ENCODE assay signal across 8 mouse cellular contexts in genomic region chr6:116460544-116461283, GRCm38 (mm10). TPM values are rescaled to one million over a fixed set of nuclear protein-coding genes. Genes with fewer than 3 reads are reported as not detected.
DNase-seq lines count a peak whose midpoint lies in the region; ATAC-seq lines count a peak whose summit lies in the region.

TSS of gene Alox5 (minus strand) at chr6:116461178.

- H3K4me1 ChIP-seq in erythroblast, embryonic 14.5 days (ENCODE audit: control insufficient read depth), result peaks cover 11% of the 10 kb centered on the region
- peaks cover 7% of the 10 kb centered on the region for H3K4me1 ChIP-seq in heart, embryonic 16.5 days (ENCODE audit: control insufficient read depth, insufficient read depth, low read length)
- H3K4me1 ChIP-seq in limb, embryonic 11.5 days (ENCODE audit: control insufficient read depth, insufficient read depth, low read length), result no peaks in the 10 kb centered on the region; the same call in 1 of the 2 replicates
- peaks cover 4% of the 10 kb centered on the region; the same call in 1 of the 2 replicates for H3K4me1 ChIP-seq in midbrain, embryonic 11.5 days (ENCODE audit: control insufficient read depth, insufficient read depth, low read length)

- peaks cover 32% of the 10 kb centered on the region for H3K27me3 ChIP-seq in erythroblast, embryonic 14.5 days (ENCODE audit: control insufficient read depth)
- H3K27me3 ChIP-seq in heart, embryonic 16.5 days (ENCODE audit: control insufficient read depth, insufficient read depth, low read length), result peaks cover 21% of the 10 kb centered on the region
- H3K27me3 ChIP-seq in limb, embryonic 11.5 days (ENCODE audit: control insufficient read depth, insufficient read depth, low read length), result peaks cover 21% of the 10 kb centered on the region; the same call in 1 of the 2 replicates
- H3K27me3 ChIP-seq in midbrain, embryonic 11.5 days (ENCODE audit: control insufficient read depth, insufficient read depth, low read length), result peaks cover 12% of the 10 kb centered on the region

- peak within 1 kb of the TSS; percentile 33 for H3K4me3 ChIP-seq in erythroblast, embryonic 14.5 days (replicated peaks)
- H3K4me3 ChIP-seq in heart, embryonic 16.5 days (ENCODE audit: low read length), result peak within 1 kb of the TSS; percentile 52
- peak within 1 kb of the TSS; percentile 22 for H3K4me3 ChIP-seq in limb, embryonic 11.5 days (ENCODE audit: low read depth, low read length)
- H3K4me3 ChIP-seq in midbrain, embryonic 11.5 days (ENCODE audit: low read depth, low read length), result peak within 1 kb of the TSS; percentile 38

- peak; percentile 3 to 5 for DNase-seq in urinary bladder, adult 18-20 months (ENCODE audit: low spot score in 2 of 2)
- DNase-seq in urinary bladder, postnatal 25 days (ENCODE audit: low spot score), result no peak
- peak; percentile 42 for DNase-seq in limb, embryonic 11.5 days (ENCODE audit: low spot score)
- DNase-seq in midbrain, embryonic 11.5 days (ENCODE audit: low spot score, missing footprints), result peak; percentile 86
- no peak for DNase-seq in right cerebral cortex, postnatal 25 days
- DNase-seq in frontal cortex, postnatal 36 days (ENCODE audit: low spot score in 2 of 2), result no peak

- peak within 1 kb of the TSS; percentile 78 for H3K4me2 ChIP-seq in heart, embryonic 16.5 days (ENCODE audit: low read depth, low read length)
- H3K4me2 ChIP-seq in limb, embryonic 11.5 days (ENCODE audit: low read depth, severe bottlenecking), result peak within 1 kb of the TSS; percentile 64
- peak within 1 kb of the TSS; percentile 72 for H3K4me2 ChIP-seq in midbrain, embryonic 11.5 days

- peak within 1 kb of the TSS; percentile 57 for H3K9ac ChIP-seq in heart, embryonic 16.5 days (ENCODE audit: low read length)
- no peak within 1 kb of the TSS; the same call in 1 of the 2 replicates for H3K9ac ChIP-seq in limb, embryonic 11.5 days (ENCODE audit: low read length)
- H3K9ac ChIP-seq in midbrain, embryonic 11.5 days (ENCODE audit: low read length), result peak within 1 kb of the TSS; percentile 45; the same call in 1 of the 2 replicates

- no peaks in the 10 kb centered on the region for H3K36me3 ChIP-seq in erythroblast, embryonic 14.5 days (ENCODE audit: control insufficient read depth)
- H3K36me3 ChIP-seq in heart, embryonic 16.5 days (ENCODE audit: control insufficient read depth, insufficient read depth), result no peaks in the 10 kb centered on the region
- no peaks in the 10 kb centered on the region for H3K36me3 ChIP-seq in limb, embryonic 11.5 days (ENCODE audit: control insufficient read depth, insufficient read depth, low read length)
- H3K36me3 ChIP-seq in midbrain, embryonic 11.5 days (ENCODE audit: control insufficient read depth, insufficient read depth, low read length), result no peaks in the 10 kb centered on the region

- no peak; the same call in 1 of the 2 replicates for ATAC-seq in heart, embryonic 16.5 days (replicated peaks; ENCODE audit: extremely low read depth, insufficient read depth, low FRiP score)
- ATAC-seq in limb, embryonic 11.5 days (ENCODE audit: insufficient number of reproducible peaks, low FRiP score, low TSS enrichment, low read depth), result 0 out of 2 replicates have a peak, but pooled peaks have one; percentile 54
- peak; percentile 85 for ATAC-seq in midbrain, embryonic 11.5 days (ENCODE audit: low FRiP score)

- no peaks in the 10 kb centered on the region for H3K9me3 ChIP-seq in erythroblast, embryonic 14.5 days (ENCODE audit: control insufficient read depth, low read length)
- no peaks in the 10 kb centered on the region for H3K9me3 ChIP-seq in heart, embryonic 16.5 days (replicated peaks; ENCODE audit: control insufficient read depth, low read length)
- H3K9me3 ChIP-seq in limb, embryonic 11.5 days (ENCODE audit: control insufficient read depth, low read length), result no peaks in the 10 kb centered on the region
- no peaks in the 10 kb centered on the region for H3K9me3 ChIP-seq in midbrain, embryonic 11.5 days (ENCODE audit: control insufficient read depth, low read length)

- 3% methylated on average over 43 of the region's 43 CpGs for WGBS in heart, embryonic 16.5 days
- 4% methylated on average over 43 of the region's 43 CpGs for WGBS in limb, embryonic 11.5 days
- WGBS in midbrain, embryonic 11.5 days, result 2% methylated on average over 43 of the region's 43 CpGs

- H3K27ac ChIP-seq in heart, embryonic 16.5 days (ENCODE audit: low read length), result no peak within 1 kb of the TSS
- H3K27ac ChIP-seq in limb, embryonic 11.5 days (replicated peaks; ENCODE audit: low read depth, low read length), result no peak within 1 kb of the TSS
- H3K27ac ChIP-seq in midbrain, embryonic 11.5 days (ENCODE audit: low read depth, low read length), result no peak within 1 kb of the TSS

RNA-seq across cellular contexts. Expression of gene Alox5, which starts in this region (rescaled TPM):
- polyA plus RNA-seq in erythroblast, embryonic 14.5 days (2012), result 0.08 TPM in 1 of 2 replicates, not detected in the other
- polyA plus RNA-seq in heart, embryonic 16.5 days (2015; fragmentation: Nextera tagmentation; extraction: Ambion mirVana), result 2.7 and 2.9 TPM in 2 replicates
- 0.75 and 0.98 TPM in 2 replicates for polyA plus RNA-seq in limb, embryonic 11.5 days (2014; fragmentation: Nextera tagmentation; extraction: Ambion mirVana)
- 0.88 and 1.6 TPM in 2 replicates for polyA plus RNA-seq in midbrain, embryonic 11.5 days (2014; fragmentation: Nextera tagmentation; extraction: Ambion mirVana)

Comparison
In these comparisons a context has a peak if more than half of its experiments do, and no peak if none do; other contexts are left out.
1. DNase-seq: peak in urinary bladder, adult 18-20 months (2 of 2) and midbrain, embryonic 11.5 days (single experiment); none in urinary bladder, postnatal 25 days (single experiment), right cerebral cortex, postnatal 25 days (single experiment) and frontal cortex, postnatal 36 days (0 of 2).
2. Peak in DNase-seq, ATAC-seq, H3K4me3 ChIP-seq and H3K4me2 ChIP-seq in limb, embryonic 11.5 days; RNA of the gene not detected or under 1 TPM.
3. Peak in every context shown above with its lines, with median percentiles within 50 percentile points of each other: H3K4me3 ChIP-seq and H3K4me2 ChIP-seq.